ENCODE assay signal across 8 mouse cellular contexts in the genomic region with DNA sequence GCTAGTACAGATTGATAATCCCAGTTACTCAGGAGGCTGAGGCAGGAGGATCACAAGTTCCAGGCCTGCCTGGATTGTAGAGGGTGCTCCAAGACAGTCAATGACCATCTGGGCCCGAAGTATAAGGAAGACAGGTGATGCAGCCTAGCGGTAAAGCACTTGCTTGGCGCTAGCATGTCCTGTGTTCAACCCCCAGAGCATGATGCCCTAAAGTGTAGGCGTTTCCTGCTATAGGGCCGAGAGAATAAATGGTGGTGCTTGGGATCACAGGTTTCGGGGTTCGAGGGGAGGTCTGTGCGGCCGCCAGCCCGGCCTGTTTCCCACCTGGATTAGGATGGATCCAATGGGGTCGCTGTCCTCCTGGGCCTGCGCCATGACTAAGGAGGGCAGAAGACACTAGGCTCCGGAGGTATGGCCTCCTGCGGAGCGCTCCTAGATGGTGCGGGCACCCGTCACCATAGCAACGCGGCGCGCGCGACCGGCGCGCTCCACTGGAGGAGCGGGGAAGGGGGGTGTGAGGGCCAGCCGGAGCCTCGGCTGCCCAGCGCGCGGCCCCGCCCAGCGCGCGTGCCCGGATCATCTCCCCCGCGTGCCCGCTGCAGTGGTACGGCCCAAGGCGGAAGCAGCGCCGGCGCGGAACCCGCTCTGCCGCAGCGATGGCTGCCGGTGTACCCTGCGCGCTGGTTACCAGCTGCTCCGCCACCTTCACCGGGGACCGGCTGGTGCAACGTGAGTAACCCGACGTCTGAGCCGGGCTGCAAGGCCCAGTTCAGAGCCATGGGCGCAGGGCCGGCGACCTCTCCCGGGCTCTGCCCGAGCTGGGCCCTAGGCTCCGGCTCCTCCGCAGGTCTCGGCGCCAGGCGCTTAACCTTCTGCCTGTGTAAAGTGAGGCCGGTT. TPM values are rescaled to one million over a fixed set of nuclear protein-coding genes. Genes with fewer than 3 reads are reported as not detected.
DNase-seq lines count a peak whose midpoint lies in the region; ATAC-seq and TF ChIP-seq lines count a peak whose summit lies in the region.

Gene Iqch (minus strand): TSS at position 451 of the 897 bp plus-strand sequence.
Gene Aagab (plus strand): TSS at position 618 of the 897 bp plus-strand sequence.

- no peak for TF ChIP-seq EP300 in ES-Bruce4 (IDR thresholded peaks at IDR 0.05; ENCODE audit: insufficient read depth, low read depth, low read length)
- TF ChIP-seq EP300 in heart, postnatal 0 days (IDR thresholded peaks at IDR 0.05; ENCODE audit: low read depth): no peak; the same call in 1 of the 2 replicates

- peak within 1 kb of the TSS; percentile 70 for H3K4me2 ChIP-seq in forebrain, embryonic 12.5 days
- peak within 1 kb of the TSS; percentile 78 for H3K4me2 ChIP-seq in heart, postnatal 0 days (ENCODE audit: low read depth, low read length)
- peak within 1 kb of the TSS; percentile 79 for H3K4me2 ChIP-seq in liver, embryonic 15.5 days
- H3K4me2 ChIP-seq in neural tube, embryonic 11.5 days (ENCODE audit: low read depth): peak within 1 kb of the TSS; percentile 50
- peak within 1 kb of the TSS; percentile 72 for H3K4me2 ChIP-seq in stomach, embryonic 16.5 days (ENCODE audit: low read depth, low read length)

- WGBS in forebrain, embryonic 12.5 days: 2% methylated on average over 69 of the region's 70 CpGs
- 2% methylated on average over 58 of the region's 70 CpGs for WGBS in heart, postnatal 0 days
- under 1% methylated on average over 69 of the region's 70 CpGs for WGBS in liver, embryonic 15.5 days (ENCODE audit: insufficient replicate concordance)
- WGBS in neural tube, embryonic 11.5 days: 2% methylated on average over 48 of the region's 70 CpGs
- WGBS in stomach, embryonic 16.5 days: 2% methylated on average over 70 of the region's 70 CpGs

- H3K4me1 ChIP-seq in ES-Bruce4 (ENCODE audit: control insufficient read depth, insufficient read depth, low read length): no peaks in the 10 kb centered on the region
- H3K4me1 ChIP-seq in forebrain, embryonic 12.5 days: peaks cover 23% of the 10 kb centered on the region
- H3K4me1 ChIP-seq in heart, postnatal 0 days (ENCODE audit: control insufficient read depth, insufficient read depth): peaks cover 22% of the 10 kb centered on the region
- peaks cover 32% of the 10 kb centered on the region for H3K4me1 ChIP-seq in liver, embryonic 15.5 days (replicated peaks)
- peaks cover 12% of the 10 kb centered on the region; the same call in 1 of the 2 replicates for H3K4me1 ChIP-seq in neural tube, embryonic 11.5 days (ENCODE audit: control insufficient read depth, insufficient read depth, low read length)
- peaks cover 12% of the 10 kb centered on the region for H3K4me1 ChIP-seq in stomach, embryonic 16.5 days (ENCODE audit: control insufficient read depth, insufficient read depth, low read length)

- peak; percentile 98 for ATAC-seq in forebrain, embryonic 12.5 days (ENCODE audit: low FRiP score)
- ATAC-seq in heart, postnatal 0 days (ENCODE audit: insufficient read depth, low read depth): peak; percentile 96
- peak; percentile 99 for ATAC-seq in liver, embryonic 15.5 days (ENCODE audit: insufficient read depth)
- ATAC-seq in neural tube, embryonic 11.5 days (ENCODE audit: insufficient read depth, low FRiP score, low TSS enrichment): peak; percentile 97
- ATAC-seq in stomach, embryonic 16.5 days (ENCODE audit: insufficient read depth, low FRiP score): peak; percentile 99

- H3K36me3 ChIP-seq in ES-Bruce4 (ENCODE audit: control insufficient read depth, insufficient read depth, low read length, poor library complexity, severe bottlenecking): no peaks in the 10 kb centered on the region
- H3K36me3 ChIP-seq in forebrain, embryonic 12.5 days (replicated peaks): no peaks in the 10 kb centered on the region
- H3K36me3 ChIP-seq in heart, postnatal 0 days (replicated peaks; ENCODE audit: control insufficient read depth, insufficient read depth, low read length): no peaks in the 10 kb centered on the region
- 0 out of 2 replicates have a peak, but pooled peaks cover 3% of the 10 kb centered on the region for H3K36me3 ChIP-seq in liver, embryonic 15.5 days (replicated peaks)
- H3K36me3 ChIP-seq in neural tube, embryonic 11.5 days (ENCODE audit: control insufficient read depth, insufficient read depth, low read length): no peaks in the 10 kb centered on the region
- H3K36me3 ChIP-seq in stomach, embryonic 16.5 days (ENCODE audit: control insufficient read depth, insufficient read depth, low read length): no peaks in the 10 kb centered on the region

- H3K27me3 ChIP-seq in ES-Bruce4 (ENCODE audit: control insufficient read depth, insufficient read depth, low read length, poor library complexity, severe bottlenecking): no peaks in the 10 kb centered on the region
- H3K27me3 ChIP-seq in forebrain, embryonic 12.5 days: 0 out of 2 replicates have a peak, but pooled peaks cover 4% of the 10 kb centered on the region
- H3K27me3 ChIP-seq in heart, postnatal 0 days (ENCODE audit: control insufficient read depth, insufficient read depth, low read length): no peaks in the 10 kb centered on the region
- no peaks in the 10 kb centered on the region for H3K27me3 ChIP-seq in liver, embryonic 15.5 days
- no peaks in the 10 kb centered on the region for H3K27me3 ChIP-seq in neural tube, embryonic 11.5 days (ENCODE audit: control insufficient read depth, insufficient read depth, low read length)
- H3K27me3 ChIP-seq in stomach, embryonic 16.5 days (ENCODE audit: control insufficient read depth, insufficient read depth, low read length): no peaks in the 10 kb centered on the region

- no peaks in the 10 kb centered on the region for H3K9me3 ChIP-seq in ES-Bruce4 (replicated peaks; ENCODE audit: control insufficient read depth, insufficient read depth, low read length, poor library complexity, severe bottlenecking)
- H3K9me3 ChIP-seq in forebrain, embryonic 12.5 days: no peaks in the 10 kb centered on the region
- no peaks in the 10 kb centered on the region for H3K9me3 ChIP-seq in heart, postnatal 0 days (replicated peaks; ENCODE audit: control insufficient read depth, low read length)
- H3K9me3 ChIP-seq in liver, embryonic 15.5 days (replicated peaks): no peaks in the 10 kb centered on the region
- H3K9me3 ChIP-seq in neural tube, embryonic 11.5 days (ENCODE audit: control insufficient read depth, low read length): no peaks in the 10 kb centered on the region
- H3K9me3 ChIP-seq in stomach, embryonic 16.5 days (replicated peaks; ENCODE audit: control insufficient read depth, low read length): no peaks in the 10 kb centered on the region

- TF ChIP-seq POLR2A in ES-Bruce4 (IDR thresholded peaks at IDR 0.05; ENCODE audit: insufficient read depth, low read length): peak; percentile 75

- peak within 1 kb of the TSS; percentile 73 for H3K9ac ChIP-seq in ES-Bruce4 (ENCODE audit: low read depth, poor library complexity, severe bottlenecking)
- H3K9ac ChIP-seq in forebrain, embryonic 12.5 days: peak within 1 kb of the TSS; percentile 82
- peak within 1 kb of the TSS; percentile 78 for H3K9ac ChIP-seq in heart, postnatal 0 days (replicated peaks; ENCODE audit: low read depth, low read length)
- peak within 1 kb of the TSS; percentile 92 for H3K9ac ChIP-seq in liver, embryonic 15.5 days
- peak within 1 kb of the TSS; percentile 89 for H3K9ac ChIP-seq in neural tube, embryonic 11.5 days (ENCODE audit: low read length)
- H3K9ac ChIP-seq in stomach, embryonic 16.5 days (ENCODE audit: low read length): peak within 1 kb of the TSS; percentile 74

- H3K4me3 ChIP-seq in ES-Bruce4 (ENCODE audit: low read depth, low read length): peak within 1 kb of the TSS; percentile 78
- peak within 1 kb of the TSS; percentile 88 for H3K4me3 ChIP-seq in forebrain, embryonic 12.5 days (replicated peaks)
- H3K4me3 ChIP-seq in heart, postnatal 0 days (ENCODE audit: low read depth, low read length): peak within 1 kb of the TSS; percentile 86
- peak within 1 kb of the TSS; percentile 97 for H3K4me3 ChIP-seq in liver, embryonic 15.5 days (replicated peaks)
- H3K4me3 ChIP-seq in neural tube, embryonic 11.5 days (ENCODE audit: low read depth, low read length): peak within 1 kb of the TSS; percentile 88
- peak within 1 kb of the TSS; percentile 59 for H3K4me3 ChIP-seq in stomach, embryonic 16.5 days (replicated peaks; ENCODE audit: low read length)

- DNase-seq in c-Kit-positive CD71-positive TER-119-positive erythroid progenitor cells, embryonic 14.5 days (ENCODE audit: low spot score): peak; percentile 92
- DNase-seq in heart, postnatal 0 days (ENCODE audit: low spot score): peak; percentile 91
- peak; percentile 96 to 98 for DNase-seq in kidney, postnatal 36 days
- DNase-seq in neural tube, embryonic 11.5 days (ENCODE audit: low spot score): peak; percentile 97

- TF ChIP-seq CTCF in ES-Bruce4 (IDR thresholded peaks at IDR 0.05; ENCODE audit: low read depth, low read length): no peak
- TF ChIP-seq CTCF in heart, postnatal 0 days (IDR thresholded peaks at IDR 0.05; ENCODE audit: low read depth): no peak

- H3K27ac ChIP-seq in ES-Bruce4 (ENCODE audit: insufficient read depth, low read length): no peak within 1 kb of the TSS
- H3K27ac ChIP-seq in forebrain, embryonic 12.5 days: peak within 1 kb of the TSS; percentile 67; the same call in 1 of the 2 replicates
- peak within 1 kb of the TSS; percentile 61 for H3K27ac ChIP-seq in heart, postnatal 0 days (ENCODE audit: low read depth)
- H3K27ac ChIP-seq in liver, embryonic 15.5 days (replicated peaks): peak within 1 kb of the TSS; percentile 70
- no peak within 1 kb of the TSS for H3K27ac ChIP-seq in neural tube, embryonic 11.5 days (ENCODE audit: low read depth, low read length)
- no peak within 1 kb of the TSS for H3K27ac ChIP-seq in stomach, embryonic 16.5 days (ENCODE audit: low read length)

RNA-seq across cellular contexts. Expression of gene Iqch, which starts in this region (rescaled TPM):
- polyA plus RNA-seq in ES-Bruce4 (2011; ENCODE audit: insufficient read depth, insufficient read length, low read depth, missing spikeins): not detected in 2 replicates
- 0.10 TPM in 1 of 2 replicates, not detected in the other for polyA plus RNA-seq in forebrain, embryonic 12.5 days (2016; fragmentation: Nextera tagmentation; extraction: Ambion mirVana)
- not detected in 2 replicates for total RNA-seq in heart, postnatal 0 days (2014; rRNA removed; ENCODE audit: low replicate concordance)
- 0.03 and 0.04 TPM in 2 replicates for polyA plus RNA-seq in heart, postnatal 0 days (2015; fragmentation: Nextera tagmentation; extraction: Ambion mirVana)
- polyA plus RNA-seq in liver, embryonic 15.5 days (2015; fragmentation: Nextera tagmentation; extraction: Ambion mirVana): 0.03 TPM in 1 of 2 replicates, not detected in the other
- polyA plus RNA-seq in neural tube, embryonic 11.5 days (2014; fragmentation: Nextera tagmentation; extraction: Ambion mirVana): 0.12 and 0.19 TPM in 2 replicates
- 0.04 and 0.10 TPM in 2 replicates for polyA plus RNA-seq in stomach, embryonic 16.5 days (2015; fragmentation: Nextera tagmentation; extraction: Ambion mirVana)

RNA-seq across cellular contexts. Expression of gene Aagab, which starts in this region (rescaled TPM):
- polyA plus RNA-seq in ES-Bruce4 (2011; ENCODE audit: insufficient read depth, insufficient read length, low read depth, missing spikeins): 18.2 and 18.8 TPM in 2 replicates
- polyA plus RNA-seq in forebrain, embryonic 12.5 days (2016; fragmentation: Nextera tagmentation; extraction: Ambion mirVana): 50.4 and 51.5 TPM in 2 replicates
- total RNA-seq in heart, postnatal 0 days (2014; rRNA removed; ENCODE audit: low replicate concordance): 12.9 and 17.9 TPM in 2 replicates
- polyA plus RNA-seq in heart, postnatal 0 days (2015; fragmentation: Nextera tagmentation; extraction: Ambion mirVana): 23.3 and 23.5 TPM in 2 replicates
- 14.9 and 15.6 TPM in 2 replicates for polyA plus RNA-seq in liver, embryonic 15.5 days (2015; fragmentation: Nextera tagmentation; extraction: Ambion mirVana)
- 51.9 and 54.3 TPM in 2 replicates for polyA plus RNA-seq in neural tube, embryonic 11.5 days (2014; fragmentation: Nextera tagmentation; extraction: Ambion mirVana)
- 32.6 and 40.8 TPM in 2 replicates for polyA plus RNA-seq in stomach, embryonic 16.5 days (2015; fragmentation: Nextera tagmentation; extraction: Ambion mirVana)

Comparison
In these comparisons a context has a peak if more than half of its experiments do, and no peak if none do; other contexts are left out.
1. H3K27ac ChIP-seq: peak in forebrain, embryonic 12.5 days (single experiment), heart, postnatal 0 days (single experiment) and liver, embryonic 15.5 days (single experiment); none in ES-Bruce4 (single experiment), neural tube, embryonic 11.5 days (single experiment) and stomach, embryonic 16.5 days (single experiment).
2. Peak in every context shown above with its lines, with median percentiles within 50 percentile points of each other: H3K4me3 ChIP-seq, H3K9ac ChIP-seq, DNase-seq, ATAC-seq and H3K4me2 ChIP-seq.